Mouse (Mus musculus) retina, adult 2 months (tissue): ENCODE results near the gene Med23.
A peak's percentile ranks its signal among the peaks of the same experiment; 100 is the strongest.

Experiments
- DNase-seq: peaks from one replicate; pipeline ENCODE4 v3.0.0-alpha.2; 2012; ENCODE audit warnings: low read depth, low spot score

Med23 gene

GRCm38 (mm10) chr10:24873624-24874023 lies 3.8 kb downstream of the Med23 start:
- DNase-seq = no peak

GRCm38 (mm10) chr10:24886008-24886407 lies 16.2 kb downstream of the Med23 start:
- DNase-seq = no peak

- DNase-seq = no peak
Measured at GRCm38 (mm10) chr10:24888343-24888742, 18.6 kb downstream of the Med23 start.

- no peak for DNase-seq
Measured at GRCm38 (mm10) chr10:24895927-24896326, 26.1 kb downstream of the Med23 start.

- no peak for DNase-seq
Measured at GRCm38 (mm10) chr10:24905627-24906026, 35.8 kb downstream of the Med23 start.

- DNase-seq = no peak
Measured at GRCm38 (mm10) chr10:24911199-24911598, 41.4 kb downstream of the Med23 start.

GRCm38 (mm10) chr10:24912576-24912975 lies 42.8 kb downstream of the Med23 start:
- DNase-seq = no peak

GRCm38 (mm10) chr10:24915486-24915885 lies 45.7 kb downstream of the Med23 start:
- no peak for DNase-seq

- DNase-seq = no peak
Measured at GRCm38 (mm10) chr10:24922977-24923376, 53.2 kb downstream of the Med23 start.

GRCm38 (mm10) chr10:24924296-24924695 lies 54.5 kb downstream of the Med23 start:
- no peak for DNase-seq

- no peak for DNase-seq
Measured at GRCm38 (mm10) chr10:24926380-24926779, 56.6 kb downstream of the Med23 start.

GRCm38 (mm10) chr10:24926962-24927720 lies 57.4 kb downstream of the Med23 start, which contains the start of gene Arg1:
Gene Arg1, minus strand, starts transcription at chr10:24927484.
- no peak for DNase-seq

- no peak for DNase-seq
Measured at GRCm38 (mm10) chr10:24928072-24928471, 58.3 kb downstream of the Med23 start.

GRCm38 (mm10) chr10:24930143-24930542 lies 60.4 kb downstream of the Med23 start:
- DNase-seq = no peak

- DNase-seq = no peak
Measured at GRCm38 (mm10) chr10:24947871-24948270, 78.1 kb downstream of the Med23 start.

- no peak for DNase-seq
Measured at GRCm38 (mm10) chr10:24948278-24948677, 78.5 kb downstream of the Med23 start.

- DNase-seq = no peak
Measured at GRCm38 (mm10) chr10:24950223-24950622, 80.4 kb downstream of the Med23 start.

GRCm38 (mm10) chr10:24951575-24951974 lies 81.8 kb downstream of the Med23 start:
- DNase-seq = no peak

GRCm38 (mm10) chr10:24952549-24952948 lies 82.8 kb downstream of the Med23 start:
- no peak for DNase-seq

- no peak for DNase-seq
Measured at GRCm38 (mm10) chr10:24953876-24954275, 84.1 kb downstream of the Med23 start.

- DNase-seq = no peak
Measured at GRCm38 (mm10) chr10:24958280-24959042, 88.7 kb downstream of the Med23 start.

GRCm38 (mm10) chr10:24959043-24959916 lies 89.5 kb downstream of the Med23 start:
- peak; percentile 48 for DNase-seq
